Mouse (Mus musculus): ENCODE data around the gene Gm20820.
"Not testable (repeated sequence)": the region's sequence is repeated elsewhere in the genome, so short reads cannot be mapped to it uniquely, and the experiment has no call there.

Gm20820 gene

GRCm38 (mm10) chrY:86061472-86061871, at the start of gene Gm20820:
Gene Gm20820, plus strand, starts transcription at chrY:86061772.
- not testable (repeated sequence) for DNase-seq (ENCODE audit: low spot score in 2 of 2)

All from frontal cortex, postnatal 10 days (tissue).